Mouse (Mus musculus) midbrain, embryonic 15.5 days (tissue): ENCODE measurements around the gene Otogl. TPM values are rescaled to one million over a fixed set of nuclear protein-coding genes. Genes with fewer than 3 reads are reported as not detected.

Experiments used
- ATAC-seq: fragments of 200-750 bp; cut with Nextera tagmentation; replicated peaks from 2 replicates; pipeline ENCODE4 v1.8.0; 2017; ENCODE audit warnings: moderate TSS enrichment
- H3K27ac ChIP-seq: fragments of 300-500 bp; sonication (generic); 2 replicates; pipeline ENCODE4 v1.5.1; 2015; ENCODE audit warnings: mild to moderate bottlenecking, inconsistent platforms
- H3K27me3 ChIP-seq: fragments of 300-500 bp; sonication (generic); replicated peaks from 2 replicates; pipeline ENCODE4 v1.6.1; 2015; ENCODE audit warnings: inconsistent platforms
- H3K36me3 ChIP-seq: fragments of 300-500 bp; sonication (generic); replicated peaks from 2 replicates; pipeline ENCODE4 v1.6.1; 2015; ENCODE audit warnings: inconsistent platforms
- H3K4me1 ChIP-seq: fragments of 300-500 bp; sonication (generic); 2 replicates; pipeline ENCODE4 v1.6.1; 2015; ENCODE audit warnings: inconsistent platforms
- H3K4me2 ChIP-seq: fragments of 300-500 bp; sonication (generic); 2 replicates; pipeline ENCODE4 v1.6.1; 2015; ENCODE audit warnings: inconsistent platforms, mild to moderate bottlenecking, moderate library complexity
- H3K4me3 ChIP-seq: fragments of 300-500 bp; sonication (generic); 2 replicates; pipeline ENCODE4 v1.5.1; 2015; ENCODE audit warnings: mild to moderate bottlenecking, inconsistent platforms
- H3K9ac ChIP-seq: fragments of 300-500 bp; sonication (generic); 2 replicates; pipeline ENCODE4 v1.6.1; 2015; ENCODE audit warnings: mild to moderate bottlenecking, inconsistent platforms
- H3K9me3 ChIP-seq: fragments of 300-500 bp; sonication (generic); 2 replicates; pipeline ENCODE4 v1.6.1; 2016; ENCODE audit warnings: inconsistent platforms
- WGBS: fragments of 180-500 bp; shearing (Covaris S2); methylation state at CpG from one replicate; pipeline ENCODE4 v1.1.7; 2015; ENCODE audit warnings: mixed read lengths; 5-methylcytosine and 5-hydroxymethylcytosine counted together
- polyA plus RNA-seq: library from polyadenylated mRNA; unstranded; fragments of >200 nt; fragmentation: Nextera tagmentation; extraction: Ambion mirVana; gene quantifications from 2 replicates; pipeline ENCODE4 v1.2.1, GENCODE M21; 2015

Gene Otogl
- polyA plus RNA-seq, 1 experiment from 2014 or later: not detected

GRCm38 (mm10) chr10:107933527-107933926, 21.6 kb upstream of the Otogl start:
- Histone ChIP-seq H3K4me3 (no peak overlapping the region), H3K36me3 (no peaks in the 10 kb centered on the region), H3K27ac (no peak overlapping the region), H3K9me3 (no peaks in the 10 kb centered on the region), H3K27me3 (no peaks in the 10 kb centered on the region), H3K4me2 (no peak overlapping the region), H3K9ac (no peak overlapping the region), H3K4me1 (no peaks in the 10 kb centered on the region)
- WGBS: 85% methylated on average over 1 of the region's 1 CpGs
- no peak for ATAC-seq

GRCm38 (mm10) chr10:107931833-107932828, 20.2 kb upstream of the Otogl start:
- Histone ChIP-seq H3K4me1 (no peaks in the 10 kb centered on the region), H3K27me3 (no peaks in the 10 kb centered on the region), H3K4me3 (no peak overlapping the region), H3K36me3 (no peaks in the 10 kb centered on the region), H3K9me3 (no peaks in the 10 kb centered on the region), H3K27ac (no peak overlapping the region), H3K4me2 (no peak overlapping the region), H3K9ac (no peak overlapping the region)
- 39% methylated on average over 10 of the region's 10 CpGs for WGBS
- ATAC-seq: peak; percentile 50; the same call in 1 of the 2 replicates

GRCm38 (mm10) chr10:107930471-107931021, 18.6 kb upstream of the Otogl start:
- Histone ChIP-seq H3K27ac (no peak overlapping the region), H3K36me3 (no peaks in the 10 kb centered on the region), H3K9ac (no peak overlapping the region), H3K4me2 (no peak overlapping the region), H3K9me3 (no peaks in the 10 kb centered on the region), H3K27me3 (no peaks in the 10 kb centered on the region), H3K4me1 (no peaks in the 10 kb centered on the region), H3K4me3 (no peak overlapping the region)
- no peak for ATAC-seq
- 70% methylated on average over 7 of the region's 7 CpGs for WGBS

- no peaks in the 10 kb centered on the region for H3K27me3 ChIP-seq
- H3K4me1 ChIP-seq: no peaks in the 10 kb centered on the region
- H3K9me3 ChIP-seq: no peaks in the 10 kb centered on the region
- no peak overlapping the region for H3K27ac ChIP-seq
- no peak for ATAC-seq
- no peaks in the 10 kb centered on the region for H3K36me3 ChIP-seq
- H3K4me3 ChIP-seq: no peak overlapping the region
- no peak overlapping the region for H3K4me2 ChIP-seq
- H3K9ac ChIP-seq: no peak overlapping the region
Observed at GRCm38 (mm10) chr10:107925306-107925705, 13.4 kb upstream of the Otogl start.

GRCm38 (mm10) chr10:107923860-107924259, 11.9 kb upstream of the Otogl start:
- Histone ChIP-seq H3K4me2 (no peak overlapping the region), H3K27me3 (no peaks in the 10 kb centered on the region), H3K36me3 (no peaks in the 10 kb centered on the region), H3K4me1 (no peaks in the 10 kb centered on the region), H3K9me3 (no peaks in the 10 kb centered on the region), H3K9ac (no peak overlapping the region), H3K4me3 (no peak overlapping the region), H3K27ac (no peak overlapping the region)
- ATAC-seq: no peak
- 66% methylated on average over 2 of the region's 2 CpGs for WGBS

GRCm38 (mm10) chr10:107922750-107923149, 10.8 kb upstream of the Otogl start:
- Histone ChIP-seq H3K36me3 (no peaks in the 10 kb centered on the region), H3K4me2 (no peak overlapping the region), H3K4me1 (no peaks in the 10 kb centered on the region), H3K27ac (no peak overlapping the region), H3K9me3 (no peaks in the 10 kb centered on the region), H3K9ac (no peak overlapping the region), H3K4me3 (no peak overlapping the region), H3K27me3 (no peaks in the 10 kb centered on the region)
- 28% methylated on average over 1 of the region's 1 CpGs for WGBS
- ATAC-seq: no peak

GRCm38 (mm10) chr10:107921549-107921948, 9.6 kb upstream of the Otogl start:
- Histone ChIP-seq H3K4me3 (no peak overlapping the region), H3K27ac (no peak overlapping the region), H3K36me3 (no peaks in the 10 kb centered on the region), H3K4me1 (no peaks in the 10 kb centered on the region), H3K4me2 (no peak overlapping the region), H3K9ac (no peak overlapping the region), H3K9me3 (no peaks in the 10 kb centered on the region), H3K27me3 (no peaks in the 10 kb centered on the region)
- 69% methylated on average over 1 of the region's 1 CpGs for WGBS
- no peak for ATAC-seq

- ATAC-seq: no peak
- no peaks in the 10 kb centered on the region for H3K9me3 ChIP-seq
- 92% methylated on average over 1 of the region's 1 CpGs for WGBS
Observed at GRCm38 (mm10) chr10:107921134-107921533, 9.2 kb upstream of the Otogl start.

GRCm38 (mm10) chr10:107913013-107913412, 1.1 kb upstream of the Otogl start:
- Histone ChIP-seq H3K4me2 (no peak overlapping the region), H3K27me3 (no peaks in the 10 kb centered on the region), H3K36me3 (no peaks in the 10 kb centered on the region), H3K4me1 (no peaks in the 10 kb centered on the region), H3K9me3 (no peaks in the 10 kb centered on the region), H3K9ac (no peak overlapping the region), H3K4me3 (no peak overlapping the region), H3K27ac (no peak overlapping the region)
- ATAC-seq: no peak
- 87% methylated on average over 2 of the region's 2 CpGs for WGBS

More at GRCm38 (mm10) chr10:107921134-107921533, 9.2 kb upstream of the Otogl start:
- H3K36me3 ChIP-seq: no peaks in the 10 kb centered on the region
- H3K27me3 ChIP-seq: no peaks in the 10 kb centered on the region
- H3K4me3 ChIP-seq: no peak overlapping the region
- no peak overlapping the region for H3K4me2 ChIP-seq
- H3K9ac ChIP-seq: no peak overlapping the region
- no peaks in the 10 kb centered on the region for H3K4me1 ChIP-seq
- no peak overlapping the region for H3K27ac ChIP-seq

- Histone ChIP-seq H3K4me3 (no peak overlapping the region), H3K36me3 (no peaks in the 10 kb centered on the region), H3K27me3 (no peaks in the 10 kb centered on the region), H3K9me3 (no peaks in the 10 kb centered on the region), H3K4me2 (no peak overlapping the region), H3K27ac (no peak overlapping the region), H3K4me1 (no peaks in the 10 kb centered on the region), H3K9ac (no peak overlapping the region)
- ATAC-seq: no peak
- WGBS: 68% methylated on average over 10 of the region's 10 CpGs
Observed at GRCm38 (mm10) chr10:107906453-107906852, 5.5 kb downstream of the Otogl start.

GRCm38 (mm10) chr10:107905274-107906034, 6.5 kb downstream of the Otogl start:
- no peak overlapping the region for H3K9ac ChIP-seq
- no peaks in the 10 kb centered on the region for H3K36me3 ChIP-seq
- no peak overlapping the region for H3K4me3 ChIP-seq
- WGBS: 85% methylated on average over 7 of the region's 7 CpGs
- no peak overlapping the region for H3K27ac ChIP-seq
- no peaks in the 10 kb centered on the region for H3K4me1 ChIP-seq
- no peak overlapping the region for H3K4me2 ChIP-seq
- no peaks in the 10 kb centered on the region for H3K27me3 ChIP-seq
- H3K9me3 ChIP-seq: no peaks in the 10 kb centered on the region
- ATAC-seq: no peak

GRCm38 (mm10) chr10:107901958-107902357, 10.0 kb downstream of the Otogl start:
- Histone ChIP-seq H3K9me3 (no peaks in the 10 kb centered on the region), H3K4me3 (no peak overlapping the region), H3K27ac (no peak overlapping the region), H3K36me3 (no peaks in the 10 kb centered on the region), H3K4me1 (no peaks in the 10 kb centered on the region), H3K4me2 (no peak overlapping the region), H3K27me3 (no peaks in the 10 kb centered on the region), H3K9ac (no peak overlapping the region)
- WGBS: 89% methylated on average over 8 of the region's 8 CpGs
- ATAC-seq: no peak
